Mouse (Mus musculus) liver, embryonic 14.5 days (tissue): ENCODE results near the gene Hebp1. TPM values are rescaled to one million over a fixed set of nuclear protein-coding genes. Genes with fewer than 3 reads are reported as not detected.
A peak's percentile ranks its signal among the peaks of the same experiment; 100 is the strongest.

Experiments
- ATAC-seq: fragments of 200-750 bp; cut with Nextera tagmentation; 2 replicates; pipeline ENCODE4 v1.8.0; 2017; ENCODE audit warnings: moderate number of reproducible peaks, mild to moderate bottlenecking, moderate library complexity; ENCODE audit not compliant: insufficient read depth
- DNase-seq, 3 experiments: peaks; one replicate each; pipeline ENCODE4 v3.0.0-alpha.2; 2012 to 2013; ENCODE audit warnings: low read depth in 3 of 3, low spot score in 3 of 3
- H3K27ac ChIP-seq: fragments of 300-500 bp; sonication (generic); 2 replicates; pipeline ENCODE4 v1.5.1; 2014; ENCODE audit warnings: moderate library complexity, mild to moderate bottlenecking, control low read depth, inconsistent platforms
- H3K27me3 ChIP-seq: fragments of 300-500 bp; sonication (generic); 2 replicates; pipeline ENCODE4 v1.6.1; 2014; ENCODE audit warnings: mild to moderate bottlenecking, low read length, moderate library complexity; ENCODE audit not compliant: control insufficient read depth, insufficient read depth
- H3K36me3 ChIP-seq: fragments of 300-500 bp; sonication (generic); replicated peaks from 2 replicates; pipeline ENCODE4 v1.6.1; 2014; ENCODE audit warnings: low read depth; ENCODE audit not compliant: control insufficient read depth, insufficient read depth
- H3K4me1 ChIP-seq, 2 experiments: fragments of 200-500 bp in 1 of 2; fragments of 300-500 bp in 1 of 2; sonication (generic) in 1 of 2; replicated peaks; 2 replicates each; pipeline ENCODE4 v1.6.1; 2012 to 2014; ENCODE audit warnings: antibody characterized with exemption in 1 of 2, inconsistent platforms in 1 of 2, low read length in 1 of 2; ENCODE audit not compliant: control insufficient read depth in 2 of 2, insufficient read depth in 2 of 2
- H3K4me2 ChIP-seq: fragments of 300-500 bp; sonication (generic); 2 replicates; pipeline ENCODE4 v1.6.1; 2014; ENCODE audit warnings: low read depth, mild to moderate bottlenecking, control low read depth, moderate library complexity
- H3K4me3 ChIP-seq, 2 experiments: fragments of 200-500 bp in 1 of 2; fragments of 300-500 bp in 1 of 2; sonication (generic) in 1 of 2; 2 replicates each; pipeline ENCODE4 v1.5.1; 2012 to 2014; ENCODE audit warnings: low read depth in 2 of 2, low read length in 2 of 2, mild to moderate bottlenecking in 2 of 2, control low read depth in 1 of 2, inconsistent platforms in 1 of 2, moderate library complexity in 1 of 2; ENCODE audit not compliant: insufficient read depth in 1 of 2
- H3K9ac ChIP-seq: fragments of 300-500 bp; sonication (generic); replicated peaks from 2 replicates; pipeline ENCODE4 v1.6.1; 2014; ENCODE audit warnings: mild to moderate bottlenecking, control low read depth, moderate library complexity
- H3K9me3 ChIP-seq: fragments of 300-500 bp; sonication (generic); 2 replicates; pipeline ENCODE4 v1.6.1; 2016; ENCODE audit warnings: low read length, mixed read lengths; ENCODE audit not compliant: control insufficient read depth
- CTCF ChIP-seq: IDR thresholded peaks from 2 replicates; pipeline ENCODE4 v1.5.1; 2016; ENCODE audit warnings: antibody characterized with exemption, low read depth, control low read depth
- EP300 ChIP-seq: IDR thresholded peaks from 2 replicates; pipeline ENCODE4 v1.6.1; 2016; ENCODE audit warnings: antibody characterized with exemption, low read depth
- WGBS: fragments of 180-500 bp; shearing (Covaris S2); extraction: QIAGEN DNeasy Blood & Tissue Kit; methylation state at CpG from one replicate; pipeline ENCODE4 v1.1.7; 2014; ENCODE audit not compliant: insufficient replicate concordance; 5-methylcytosine and 5-hydroxymethylcytosine counted together
- polyA plus RNA-seq, 2 experiments: library from polyadenylated mRNA; depleted of rRNA in 1 of 2; stranded (reverse) in 1 of 2; unstranded in 1 of 2; fragments of >200 nt; fragmentation: Nextera tagmentation in 1 of 2; extraction: Ambion mirVana in 1 of 2; gene quantifications; 2 replicates each; pipeline versions ENCODE4 v1.2.1 to v1.2.3; 2012 to 2014

Gene Hebp1
- polyA plus RNA-seq, 2 experiments: 70.2 to 198 TPM

DNA sequence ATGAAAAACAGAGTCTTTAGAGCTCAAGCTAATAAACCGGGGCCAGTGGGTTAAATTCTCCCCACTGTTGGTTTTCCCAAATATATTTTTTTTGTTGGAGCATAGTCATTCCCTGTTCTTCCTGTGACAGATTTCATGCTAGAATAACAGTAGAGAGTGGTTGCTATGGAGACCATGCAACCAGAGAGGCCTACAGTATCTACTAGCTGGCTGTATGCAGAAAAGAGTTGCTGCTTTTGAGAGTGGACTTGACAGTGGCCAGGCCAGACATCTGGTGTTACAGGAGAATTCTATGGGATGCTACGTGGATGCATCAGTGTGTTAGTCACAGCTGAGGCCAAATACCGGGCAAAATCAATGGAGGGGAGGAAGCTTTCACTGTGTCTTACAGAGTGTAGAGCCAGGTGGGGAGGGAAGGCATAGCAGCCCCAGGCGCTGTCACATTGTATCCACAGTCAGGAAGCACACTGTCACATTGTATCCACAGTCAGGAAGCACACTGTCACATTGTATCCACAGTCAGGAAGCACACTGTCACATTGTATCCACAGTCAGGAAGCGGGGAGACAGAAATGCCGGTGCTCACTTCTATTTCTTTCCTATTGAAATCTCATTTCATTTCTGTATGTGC is 26.1 kb upstream of the Hebp1 start:
- H3K4me2 ChIP-seq: no peak overlapping the region
- no peak for TF ChIP-seq EP300
- no peak for TF ChIP-seq CTCF
- WGBS: 66% methylated on average over 6 of the region's 6 CpGs
- H3K4me1 ChIP-seq: peaks cover 0 to 7% of the 10 kb centered on the region in 2 experiments; a peak in 2 of 4 replicates
- H3K27ac ChIP-seq: no peak overlapping the region
- DNase-seq (no peak), ATAC-seq (no peak)
- H3K9me3 ChIP-seq: no peaks in the 10 kb centered on the region
- H3K27me3 ChIP-seq: no peaks in the 10 kb centered on the region
- no peak overlapping the region for H3K4me3 ChIP-seq
- H3K36me3 ChIP-seq: peaks cover 36% of the 10 kb centered on the region
- no peak overlapping the region for H3K9ac ChIP-seq

GRCm38 (mm10) chr6:135219916-135220315 is 22.1 kb upstream of the Hebp1 start:
- no peak for DNase-seq
- Histone ChIP-seq H3K4me3 (no peak overlapping the region), H3K27ac (no peak overlapping the region), H3K9ac (no peak overlapping the region), H3K27me3 (no peaks in the 10 kb centered on the region), H3K9me3 (no peaks in the 10 kb centered on the region), H3K36me3 (peaks cover 46% of the 10 kb centered on the region), H3K4me1 (0 out of 4 replicates have a peak, but pooled peaks cover 0 to 2% of the 10 kb centered on the region in 2 experiments), H3K4me2 (no peak overlapping the region)
- TF ChIP-seq EP300: no peak
- TF ChIP-seq CTCF: no peak
- no peak for ATAC-seq
- 81% methylated on average over 5 of the region's 5 CpGs for WGBS

GRCm38 (mm10) chr6:135218330-135218729 is 20.5 kb upstream of the Hebp1 start:
- Histone ChIP-seq H3K4me3 (no peak overlapping the region), H3K27ac (no peak overlapping the region), H3K9ac (no peak overlapping the region), H3K4me1 (0 out of 4 replicates have a peak, but pooled peaks cover 0 to 2% of the 10 kb centered on the region in 2 experiments), H3K9me3 (no peaks in the 10 kb centered on the region), H3K27me3 (no peaks in the 10 kb centered on the region), H3K4me2 (no peak overlapping the region), H3K36me3 (peaks cover 59% of the 10 kb centered on the region)
- 46% methylated on average over 8 of the region's 8 CpGs for WGBS
- no peak for DNase-seq
- TF ChIP-seq CTCF (no peak), EP300 (no peak)
- no peak for ATAC-seq

- H3K27ac ChIP-seq: no peak overlapping the region
- no peak overlapping the region for H3K4me3 ChIP-seq
- H3K4me2 ChIP-seq: no peak overlapping the region
- H3K4me1 ChIP-seq: peaks cover 10 to 15% of the 10 kb centered on the region in 2 experiments
- H3K9me3 ChIP-seq: no peaks in the 10 kb centered on the region
- TF ChIP-seq CTCF (no peak), EP300 (no peak)
- ATAC-seq (no peak), DNase-seq (no peak)
- 77% methylated on average over 2 of the region's 2 CpGs for WGBS
- H3K36me3 ChIP-seq: peaks cover 54% of the 10 kb centered on the region
- no peaks in the 10 kb centered on the region for H3K27me3 ChIP-seq
- H3K9ac ChIP-seq: no peak overlapping the region
These were observed 14.8 kb upstream of the Hebp1 start for GRCm38 (mm10) chr6:135212666-135213065.

DNA sequence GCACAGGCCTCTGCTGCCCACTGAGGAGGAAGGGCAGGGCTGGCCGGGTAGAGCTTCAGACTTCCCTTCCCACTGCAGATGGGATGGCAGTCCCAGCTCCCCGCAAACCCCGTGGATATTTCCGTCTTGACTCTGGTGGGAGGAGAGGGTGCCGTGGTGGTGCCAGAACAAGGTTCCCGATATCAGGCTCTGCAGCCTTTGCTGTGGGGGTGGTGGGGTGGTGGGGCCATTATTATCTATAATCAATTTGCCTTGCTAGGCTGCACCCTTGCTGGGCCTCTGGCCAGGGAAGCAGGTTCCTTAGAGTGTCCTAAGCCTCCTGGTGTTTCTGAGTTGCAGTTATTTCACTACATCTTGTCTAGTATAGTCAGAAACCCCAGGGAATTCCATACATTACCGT is 13.3 kb upstream of the Hebp1 start:
- Histone ChIP-seq H3K27ac (no peak overlapping the region), H3K9ac (peak overlapping the region; percentile 51), H3K4me2 (peak overlapping the region; percentile 60), H3K9me3 (no peaks in the 10 kb centered on the region), H3K27me3 (no peaks in the 10 kb centered on the region), H3K36me3 (peaks cover 42% of the 10 kb centered on the region), H3K4me1 (peaks cover 12 to 17% of the 10 kb centered on the region in 2 experiments), H3K4me3 (peak overlapping the region in 1 of 2 experiments; percentile 12; a peak in 1 of 4 replicates)
- DNase-seq: peak in 1 of 3 experiments; percentile 53
- peak; percentile 79 for ATAC-seq
- 42% methylated on average over 7 of the region's 7 CpGs for WGBS
- TF ChIP-seq EP300 (peak; percentile 49; the same call in 1 of the 2 replicates), CTCF (no peak)
